In the genomic region with DNA sequence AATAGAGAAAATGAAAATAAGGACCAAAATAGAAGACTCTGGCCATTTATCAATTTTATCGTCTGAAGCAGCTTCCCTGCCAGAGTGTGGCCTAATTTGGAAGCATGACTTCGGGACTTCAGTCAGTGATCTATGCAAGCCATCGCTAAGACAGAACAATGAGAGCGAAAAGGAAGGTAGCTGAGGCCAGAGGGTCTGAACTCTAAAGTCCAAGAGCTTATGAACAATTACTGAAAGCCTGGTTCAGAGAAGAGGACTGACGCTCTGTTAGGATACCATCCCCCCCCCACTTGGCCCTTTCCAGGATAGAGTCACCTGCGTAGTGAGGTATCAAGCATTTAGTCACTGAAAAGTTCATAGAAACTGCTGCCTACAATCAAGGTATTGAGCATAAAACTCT, we compare ENCODE assay signal across 19 mouse cellular contexts. TPM values are rescaled to one million over a fixed set of nuclear protein-coding genes. Genes with fewer than 3 reads are reported as not detected.
DNase-seq lines count a peak whose midpoint lies in the region; ATAC-seq and TF ChIP-seq lines count a peak whose summit lies in the region.
"Had no signal": no experiment of that assay in that cellular context is flagged by ENCODE, and none has a peak within 500 bp of the region (broad histone marks: within the 10 kb centered on the region; RNA-seq: fewer than 3 reads in every experiment).

No protein-coding gene starts in this region.

- H3K36me3 ChIP-seq in heart, adult 2 months (ENCODE audit: control insufficient read depth, insufficient read depth, low read length) = peaks cover 26% of the 10 kb centered on the region
- peaks cover 51% of the 10 kb centered on the region for H3K36me3 ChIP-seq in heart, embryonic 12.5 days
- H3K36me3 ChIP-seq in hindbrain, postnatal 0 days (ENCODE audit: insufficient read depth, low read length) = no peaks in the 10 kb centered on the region
- H3K36me3 ChIP-seq: embryonic facial prominence, embryonic 12.5 days; liver, embryonic 15.5 days; midbrain, embryonic 13.5 days; neural tube, embryonic 12.5 days had no signal

- no peak for TF ChIP-seq CTCF in heart, adult 2 months (IDR thresholded peaks at IDR 0.05)
- TF ChIP-seq CTCF in hindbrain, postnatal 0 days (IDR thresholded peaks at IDR 0.05; ENCODE audit: low read depth) = no peak

- peak overlapping the region; percentile 83 for H3K27ac ChIP-seq in heart, adult 2 months
- H3K27ac ChIP-seq in heart, embryonic 12.5 days (ENCODE audit: poor library complexity, severe bottlenecking) = no peak overlapping the region
- H3K27ac ChIP-seq in brown adipose tissue, adult 24 weeks (replicated peaks; ENCODE audit: low read depth, low read length) = 0 out of 2 replicates have a peak overlapping the region, but pooled peaks have one; percentile 1
- H3K27ac ChIP-seq in hindbrain, postnatal 0 days = no peak overlapping the region
- H3K27ac ChIP-seq: embryonic facial prominence, embryonic 12.5 days; forebrain, embryonic 13.5 days; liver, embryonic 15.5 days; midbrain, embryonic 13.5 days; neural tube, embryonic 12.5 days had no signal

- DNase-seq in heart, adult 2 months = no peak
- peak; percentile 7 for DNase-seq in kidney, adult 11 months
- no peak for DNase-seq in kidney, postnatal 10 days
- DNase-seq in kidney, postnatal 14 days = peak; percentile 19
- no peak for DNase-seq in hindbrain, postnatal 0 days (ENCODE audit: low spot score)
- DNase-seq: cerebellum, adult 11 months; thymus, postnatal 4 days had no signal

- no peak for ATAC-seq in heart, embryonic 12.5 days (ENCODE audit: insufficient number of reproducible peaks, low FRiP score)
- no peak for ATAC-seq in hindbrain, postnatal 0 days
- ATAC-seq: hindbrain, embryonic 16.5 days; midbrain, embryonic 13.5 days had no signal

- no peaks in the 10 kb centered on the region for H3K27me3 ChIP-seq in heart, adult 2 months (ENCODE audit: control insufficient read depth, insufficient read depth, low read length)
- no peaks in the 10 kb centered on the region for H3K27me3 ChIP-seq in heart, embryonic 12.5 days (replicated peaks)
- H3K27me3 ChIP-seq in hindbrain, postnatal 0 days (ENCODE audit: insufficient read depth, low read length) = no peaks in the 10 kb centered on the region
- H3K27me3 ChIP-seq: CH12.LX; embryonic facial prominence, embryonic 12.5 days; forebrain, embryonic 13.5 days; liver, embryonic 15.5 days; midbrain, embryonic 13.5 days; neural tube, embryonic 12.5 days had no signal

- no peak for TF ChIP-seq EP300 in heart, adult 2 months (IDR thresholded peaks at IDR 0.05; ENCODE audit: insufficient read depth, low read depth, low read length)

- H3K79me2 ChIP-seq in heart, adult 2 months (replicated peaks; ENCODE audit: control insufficient read depth, insufficient read depth, low read length) = no peaks in the 10 kb centered on the region

- WGBS in heart, adult 2 months = 57% methylated on average over 6 of the region's 6 CpGs
- 66% methylated on average over 6 of the region's 6 CpGs for WGBS in heart, embryonic 12.5 days
- 84% methylated on average over 6 of the region's 6 CpGs for WGBS in hindbrain, postnatal 0 days

- TF ChIP-seq POLR2A in heart, adult 2 months (IDR thresholded peaks at IDR 0.05; ENCODE audit: insufficient read depth, low read depth, low read length) = no peak

- intact Hi-C loops in heart, adult 2 months (cut with DNase I) = loop anchor here (5.0 kb wide), 1 partner anchor 33 kb away; the partner anchor contains the start of gene Abcc9

- H3K4me1 ChIP-seq in heart, adult 2 months (ENCODE audit: control insufficient read depth, insufficient read depth, low read length) = peaks cover 8% of the 10 kb centered on the region
- peaks cover 15% of the 10 kb centered on the region for H3K4me1 ChIP-seq in heart, embryonic 12.5 days (replicated peaks)
- H3K4me1 ChIP-seq in brown adipose tissue, adult 24 weeks (ENCODE audit: control insufficient read depth, insufficient read depth, insufficient read length, low read length) = peaks cover 5% of the 10 kb centered on the region; the same call in 1 of the 2 replicates
- no peaks in the 10 kb centered on the region for H3K4me1 ChIP-seq in hindbrain, postnatal 0 days (ENCODE audit: insufficient read depth, low read length)
- H3K4me1 ChIP-seq: embryonic facial prominence, embryonic 12.5 days; forebrain, embryonic 13.5 days; liver, embryonic 15.5 days; midbrain, embryonic 13.5 days; neural tube, embryonic 12.5 days had no signal

- no peak overlapping the region for H3K4me3 ChIP-seq in heart, adult 2 months
- no peak overlapping the region for H3K4me3 ChIP-seq in heart, embryonic 12.5 days
- H3K4me3 ChIP-seq in brown adipose tissue, adult 24 weeks (ENCODE audit: insufficient read depth, low read depth, low read length) = no peak overlapping the region
- H3K4me3 ChIP-seq in hindbrain, postnatal 0 days (ENCODE audit: low read length) = no peak overlapping the region
- H3K4me3 ChIP-seq: embryonic facial prominence, embryonic 12.5 days; erythroblast, embryonic 14.5 days; forebrain, embryonic 13.5 days; liver, embryonic 15.5 days; midbrain, embryonic 13.5 days; neural tube, embryonic 12.5 days had no signal

- H3K9me3 ChIP-seq in heart, embryonic 12.5 days (replicated peaks) = peaks cover 5% of the 10 kb centered on the region; the same call in 1 of the 2 replicates
- H3K9me3 ChIP-seq in hindbrain, postnatal 0 days (ENCODE audit: low read length) = no peaks in the 10 kb centered on the region
- H3K9me3 ChIP-seq: liver, embryonic 15.5 days; midbrain, embryonic 13.5 days had no signal

- H3K4me2 ChIP-seq in heart, embryonic 12.5 days = no peak overlapping the region
- H3K4me2 ChIP-seq in hindbrain, postnatal 0 days (ENCODE audit: low read depth, low read length) = no peak overlapping the region
- H3K4me2 ChIP-seq: embryonic facial prominence, embryonic 12.5 days; forebrain, embryonic 13.5 days; liver, embryonic 15.5 days; midbrain, embryonic 13.5 days; neural tube, embryonic 12.5 days had no signal

- no peak overlapping the region for H3K9ac ChIP-seq in heart, adult 2 months (ENCODE audit: low read depth, low read length)
- no peak overlapping the region for H3K9ac ChIP-seq in heart, embryonic 12.5 days
- H3K9ac ChIP-seq in hindbrain, postnatal 0 days (replicated peaks; ENCODE audit: low read length) = no peak overlapping the region
- H3K9ac ChIP-seq: embryonic facial prominence, embryonic 12.5 days; forebrain, embryonic 13.5 days; liver, embryonic 15.5 days; midbrain, embryonic 13.5 days; neural tube, embryonic 12.5 days had no signal

RNA-seq across cellular contexts. Expression of gene Abcc9, which starts 33.3 kb away (rescaled TPM):
- 100 to 1,000 TPM; 227 to 235 TPM for total RNA-seq in heart, adult 2 months (2021)
- 57.8 and 100 TPM in 2 replicates for polyA plus RNA-seq in heart, adult 2 months (2012; rRNA removed)
- 22.7 and 24.3 TPM in 2 replicates for polyA plus RNA-seq in heart, embryonic 12.5 days (2016; fragmentation: Nextera tagmentation; extraction: Ambion mirVana)
- polyA plus RNA-seq in brown adipose tissue, adult 24 weeks (2012; ENCODE audit: insufficient read depth, insufficient read length, missing spikeins) = 9.4 and 12.2 TPM in 2 replicates
- total RNA-seq in hindbrain, postnatal 0 days (2014; rRNA removed) = 8.9 and 10.4 TPM in 2 replicates
- 2.0 and 2.1 TPM in 2 replicates for polyA plus RNA-seq in hindbrain, postnatal 0 days (2015; fragmentation: Nextera tagmentation; extraction: Ambion mirVana)
- total RNA-seq: CH12.LX; hematopoietic stem cell, adult 5-6 weeks; MEL had no signal
- polyA plus RNA-seq: erythroblast, embryonic 14.5 days had no signal

Comparison
In these comparisons a context has a peak if more than half of its experiments do, and no peak if none do; other contexts are left out.
1. DNase-seq: peak in kidney, adult 11 months (single experiment) and kidney, postnatal 14 days (single experiment); none in heart, adult 2 months (0 of 2), kidney, postnatal 10 days (single experiment) and hindbrain, postnatal 0 days (single experiment).
2. H3K27ac ChIP-seq: peak in heart, adult 2 months (single experiment) and brown adipose tissue, adult 24 weeks (single experiment); none in heart, embryonic 12.5 days (single experiment) and hindbrain, postnatal 0 days (single experiment).